Mouse (Mus musculus) thymus, adult 2 months (tissue): Measurements from ENCODE around the gene Tbxas1. TPM values are rescaled to one million over a fixed set of nuclear protein-coding genes. Genes with fewer than 3 reads are reported as not detected.

Source experiments
- DNase-seq: peaks from one replicate; pipeline ENCODE4 v3.0.0; 2021
- H3K27ac ChIP-seq: fragments of 200-500 bp; 2 replicates; pipeline ENCODE4 v1.5.1; 2012; ENCODE audit warnings: low read length, control low read depth; ENCODE audit not compliant: control insufficient read depth, insufficient read depth
- H3K27me3 ChIP-seq: fragments of 200-500 bp; 2 replicates; pipeline ENCODE4 v1.6.1; 2012; ENCODE audit warnings: mild to moderate bottlenecking, low read length, moderate library complexity, mixed read lengths; ENCODE audit not compliant: control insufficient read depth, insufficient read depth
- H3K36me3 ChIP-seq: fragments of 200-500 bp; 2 replicates; pipeline ENCODE4 v1.6.1; 2012; ENCODE audit warnings: mild to moderate bottlenecking, low read length, moderate library complexity; ENCODE audit not compliant: control insufficient read depth, insufficient read depth
- H3K4me1 ChIP-seq: fragments of 200-500 bp; replicated peaks from 2 replicates; pipeline ENCODE4 v1.6.1; 2012; ENCODE audit warnings: low read length; ENCODE audit not compliant: control insufficient read depth, insufficient read depth
- H3K4me3 ChIP-seq: fragments of 200-500 bp; 2 replicates; pipeline ENCODE4 v1.5.1; 2012; ENCODE audit warnings: mild to moderate bottlenecking, low read length, control low read depth, moderate library complexity; ENCODE audit not compliant: control insufficient read depth, insufficient read depth
- CTCF ChIP-seq: fragments of 200-500 bp; IDR thresholded peaks from 2 replicates; pipeline ENCODE4 v1.5.1; 2012; ENCODE audit warnings: mild to moderate bottlenecking, control low read depth, low read length, moderate library complexity, borderline replicate concordance; ENCODE audit not compliant: control insufficient read depth, poor library complexity, insufficient read depth; ENCODE audit errors: extremely low read depth
- POLR2A ChIP-seq: fragments of 200-500 bp; IDR thresholded peaks from 2 replicates; pipeline ENCODE4 v1.6.1; 2012; ENCODE audit warnings: mild to moderate bottlenecking, low read length, control low read depth, moderate library complexity; ENCODE audit not compliant: control insufficient read depth, poor library complexity, insufficient read depth; ENCODE audit errors: extremely low read depth
- WGBS: fragments of 180-500 bp; shearing (Covaris S2); methylation state at CpG from one replicate; pipeline ENCODE4 v1.1.7; 2018; 5-methylcytosine and 5-hydroxymethylcytosine counted together
- polyA plus RNA-seq: library from polyadenylated mRNA; depleted of rRNA; stranded (reverse); fragments of >200 nt; gene quantifications from 2 replicates; pipeline ENCODE4 v1.2.3, GENCODE M21; 2012

The Tbxas1 gene
- polyA plus RNA-seq, 1 experiment, result 6.0 TPM

DNA sequence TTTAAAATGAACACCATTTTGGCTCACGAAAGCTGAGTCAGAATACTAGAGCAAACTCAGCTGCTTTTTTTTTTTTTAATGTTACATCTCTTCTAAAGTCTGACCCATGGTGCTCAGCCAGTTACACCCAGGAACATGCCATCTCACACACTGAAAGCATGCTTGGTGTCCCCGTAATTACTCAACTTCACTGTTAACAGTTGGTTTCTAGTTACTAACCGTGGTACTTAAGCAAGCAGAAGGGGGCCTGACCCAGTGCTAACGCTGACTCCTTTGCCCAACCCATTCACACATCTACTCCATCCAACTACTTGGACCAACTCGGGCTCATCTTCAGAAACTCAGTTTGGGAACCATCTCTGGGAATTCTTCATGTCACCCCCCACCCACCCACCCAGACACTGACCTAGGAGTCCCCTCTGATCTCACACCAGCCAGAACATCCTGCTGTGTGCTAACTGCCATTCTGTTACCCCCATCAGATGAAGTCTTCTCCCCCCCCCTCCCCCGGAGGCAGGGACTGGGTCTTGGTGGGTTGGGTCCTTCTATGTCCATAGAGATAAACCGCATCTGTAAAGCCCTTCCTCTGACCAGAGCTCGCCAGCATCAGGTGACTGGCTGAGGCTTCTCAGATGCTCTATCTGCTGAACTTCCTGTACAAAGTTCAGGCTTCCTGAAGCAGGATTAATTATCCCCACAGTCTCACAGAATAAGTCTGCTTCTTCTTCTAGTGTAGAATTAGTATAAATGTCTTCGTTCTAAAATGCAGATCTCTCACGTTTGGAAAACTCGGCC, 105.9 kb downstream of the Tbxas1 start:
- Histone ChIP-seq H3K4me3 (no peak overlapping the region), H3K36me3 (no peaks in the 10 kb centered on the region), H3K27ac (no peak overlapping the region), H3K4me1 (no peaks in the 10 kb centered on the region), H3K27me3 (no peaks in the 10 kb centered on the region)
- TF ChIP-seq CTCF (no peak), POLR2A (no peak)
- WGBS, result 42% methylated on average over 11 of the region's 11 CpGs
- no peak for DNase-seq

GRCm38 (mm10) chr6:38982071-38982470, 106.9 kb downstream of the Tbxas1 start:
- DNase-seq, result no peak
- no peak overlapping the region for H3K27ac ChIP-seq
- no peaks in the 10 kb centered on the region for H3K4me1 ChIP-seq
- H3K27me3 ChIP-seq, result no peaks in the 10 kb centered on the region
- H3K36me3 ChIP-seq, result no peaks in the 10 kb centered on the region
- no peak for TF ChIP-seq POLR2A
- TF ChIP-seq CTCF, result no peak
- 21% methylated on average over 8 of the region's 8 CpGs for WGBS
- no peak overlapping the region for H3K4me3 ChIP-seq

DNA sequence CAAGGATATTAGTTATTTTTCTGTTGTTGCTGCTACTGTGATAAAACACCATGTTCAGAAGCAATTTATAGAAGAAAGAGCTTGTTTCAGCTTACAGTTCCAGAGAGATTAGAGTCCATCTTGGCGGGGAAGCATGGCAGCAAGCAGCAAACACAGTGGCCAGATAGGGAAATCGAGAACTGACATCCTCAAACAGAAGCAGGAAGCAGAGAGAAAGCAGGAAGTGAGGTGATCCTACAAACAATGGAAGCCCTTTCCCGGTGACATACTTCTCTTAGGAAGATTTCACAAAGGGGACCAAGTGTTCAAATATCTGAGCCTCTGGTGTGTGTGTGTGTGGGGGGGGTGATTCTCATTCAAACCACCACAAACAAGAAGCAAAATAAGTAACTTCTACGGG, 107.5 kb downstream of the Tbxas1 start:
- no peaks in the 10 kb centered on the region for H3K27me3 ChIP-seq
- DNase-seq, result no peak
- H3K4me3 ChIP-seq, result no peak overlapping the region
- WGBS, result 76% methylated on average over 4 of the region's 4 CpGs
- no peaks in the 10 kb centered on the region for H3K4me1 ChIP-seq
- H3K36me3 ChIP-seq, result no peaks in the 10 kb centered on the region
- H3K27ac ChIP-seq, result no peak overlapping the region
- no peak for TF ChIP-seq POLR2A
- TF ChIP-seq CTCF, result no peak

DNA sequence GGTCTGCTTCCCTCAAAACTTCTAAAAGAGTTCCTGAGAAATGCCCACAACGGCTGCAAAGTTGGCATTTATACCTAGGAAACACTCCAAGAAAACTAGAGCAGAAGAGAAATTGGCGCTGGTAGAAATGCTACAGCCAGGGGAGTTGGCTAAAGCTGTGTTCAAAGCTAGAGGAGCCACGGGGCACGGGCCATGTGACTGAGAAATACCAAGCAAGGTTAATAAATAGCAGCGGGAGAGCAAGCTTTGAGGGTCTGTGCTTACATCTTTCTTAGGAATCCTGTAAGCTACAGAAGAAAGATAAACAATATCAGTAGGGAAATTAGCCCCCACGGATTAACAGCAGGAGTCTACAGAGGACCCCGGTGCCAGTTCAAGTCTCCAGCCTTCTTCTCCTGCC, 107.9 kb downstream of the Tbxas1 start:
- no peaks in the 10 kb centered on the region for H3K36me3 ChIP-seq
- no peak overlapping the region for H3K27ac ChIP-seq
- H3K4me3 ChIP-seq, result no peak overlapping the region
- H3K27me3 ChIP-seq, result no peaks in the 10 kb centered on the region
- TF ChIP-seq CTCF (no peak), POLR2A (no peak)
- no peak for DNase-seq
- 93% methylated on average over 7 of the region's 7 CpGs for WGBS
- H3K4me1 ChIP-seq, result no peaks in the 10 kb centered on the region

DNA sequence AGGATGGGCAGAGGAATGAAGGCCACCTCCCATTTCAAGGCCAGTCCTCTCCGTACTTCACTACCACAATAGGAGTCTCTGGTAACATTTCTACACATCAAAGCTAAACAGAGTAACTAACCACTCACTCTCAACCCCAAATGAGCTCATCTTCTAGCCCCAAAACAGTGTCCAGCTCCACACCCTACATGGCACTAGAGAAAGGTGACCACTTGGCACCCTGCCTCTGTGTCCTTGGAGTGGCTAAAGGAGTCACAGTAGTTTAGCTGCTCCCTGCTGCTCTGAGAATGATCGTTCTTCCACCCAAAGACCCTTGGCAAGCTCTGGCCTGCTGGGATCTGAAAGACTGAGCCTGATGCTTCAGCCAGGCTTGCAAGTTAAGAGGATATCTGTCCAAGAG, 109.4 kb downstream of the Tbxas1 start:
- Histone ChIP-seq H3K4me3 (no peak overlapping the region), H3K27ac (no peak overlapping the region), H3K4me1 (no peaks in the 10 kb centered on the region), H3K27me3 (no peaks in the 10 kb centered on the region), H3K36me3 (no peaks in the 10 kb centered on the region)
- no peak for DNase-seq
- WGBS, result 95% methylated on average over 2 of the region's 2 CpGs
- TF ChIP-seq POLR2A (no peak), CTCF (no peak)

- WGBS, result 94% methylated on average over 10 of the region's 10 CpGs
- no peaks in the 10 kb centered on the region for H3K4me1 ChIP-seq
Measured at GRCm38 (mm10) chr6:38986641-38987040, 111.4 kb downstream of the Tbxas1 start.

More at GRCm38 (mm10) chr6:38986641-38987040, 111.4 kb downstream of the Tbxas1 start:
- DNase-seq, result no peak
- TF ChIP-seq CTCF, result no peak
- no peak for TF ChIP-seq POLR2A
- Histone ChIP-seq H3K4me3 (no peak overlapping the region), H3K36me3 (no peaks in the 10 kb centered on the region), H3K27me3 (no peaks in the 10 kb centered on the region), H3K27ac (no peak overlapping the region)
